Mouse (Mus musculus) gonadal fat pad, adult 2 months (tissue): ENCODE measurements around the gene Ddx10. TPM values are rescaled to one million over a fixed set of nuclear protein-coding genes. Genes with fewer than 3 reads are reported as not detected.

Source experiments
- DNase-seq: peaks from one replicate; pipeline ENCODE4 v3.0.0-alpha.2; 2012; ENCODE audit warnings: low read depth
- polyA plus RNA-seq: library from polyadenylated mRNA; depleted of rRNA; stranded (reverse); fragments of >200 nt; gene quantifications from 2 replicates; pipeline ENCODE4 v1.2.3, GENCODE M21; 2012; rRNA removed

The Ddx10 gene
- polyA plus RNA-seq, result 2.3 and 2.6 TPM in 2 replicates

- peak; percentile 70 for DNase-seq
Observed at GRCm38 (mm10) chr9:53247953-53248397, at the start of gene Ddx10. TSS of gene Ddx10 (minus strand) at chr9:53248053.

GRCm38 (mm10) chr9:53292833-53293232 is 45.0 kb upstream of the Ddx10 start:
- no peak for DNase-seq

- DNase-seq, result no peak
Observed at GRCm38 (mm10) chr9:53290006-53290405, 42.2 kb upstream of the Ddx10 start.

GRCm38 (mm10) chr9:53286793-53287192 is 38.9 kb upstream of the Ddx10 start:
- no peak for DNase-seq

- no peak for DNase-seq
Observed at GRCm38 (mm10) chr9:53278997-53279396, 31.1 kb upstream of the Ddx10 start.

- no peak for DNase-seq
Observed at GRCm38 (mm10) chr9:53276381-53276780, 28.5 kb upstream of the Ddx10 start.

- DNase-seq, result no peak
Observed at GRCm38 (mm10) chr9:53272714-53273113, 24.9 kb upstream of the Ddx10 start.

GRCm38 (mm10) chr9:53272207-53272606 is 24.4 kb upstream of the Ddx10 start:
- no peak for DNase-seq

- no peak for DNase-seq
Observed at GRCm38 (mm10) chr9:53271281-53272022, 23.6 kb upstream of the Ddx10 start.

GRCm38 (mm10) chr9:53269466-53269755 is 21.6 kb upstream of the Ddx10 start:
- DNase-seq, result peak; percentile 97

GRCm38 (mm10) chr9:53268731-53269465 is 21.0 kb upstream of the Ddx10 start:
- no peak for DNase-seq

GRCm38 (mm10) chr9:53268036-53268435 is 20.2 kb upstream of the Ddx10 start:
- DNase-seq, result no peak

GRCm38 (mm10) chr9:53265589-53265988 is 17.7 kb upstream of the Ddx10 start:
- DNase-seq, result no peak

- DNase-seq, result no peak
Observed at GRCm38 (mm10) chr9:53264387-53264786, 16.5 kb upstream of the Ddx10 start.

GRCm38 (mm10) chr9:53258199-53258598 is 10.3 kb upstream of the Ddx10 start:
- DNase-seq, result no peak

GRCm38 (mm10) chr9:53257772-53258171 is 9.9 kb upstream of the Ddx10 start:
- no peak for DNase-seq

- no peak for DNase-seq
Observed at GRCm38 (mm10) chr9:53256690-53257305, 8.9 kb upstream of the Ddx10 start.

GRCm38 (mm10) chr9:53254368-53254767 is 6.5 kb upstream of the Ddx10 start:
- no peak for DNase-seq

- no peak for DNase-seq
Observed at GRCm38 (mm10) chr9:53247516-53247915, 337 bp downstream of the Ddx10 start.

GRCm38 (mm10) chr9:53218181-53218580 is 29.7 kb downstream of the Ddx10 start:
- DNase-seq, result no peak

GRCm38 (mm10) chr9:53208283-53208682 is 39.6 kb downstream of the Ddx10 start:
- DNase-seq, result no peak

GRCm38 (mm10) chr9:53174590-53174989 is 73.3 kb downstream of the Ddx10 start:
- DNase-seq, result no peak

- DNase-seq, result no peak
Observed at GRCm38 (mm10) chr9:53173258-53173657, 74.6 kb downstream of the Ddx10 start.
